Mouse (Mus musculus) ES-E14 (cell line): Measurements from ENCODE around the gene Nfkbid.
A peak's percentile ranks its signal among the peaks of the same experiment; 100 is the strongest.

Experiments
- CHD2 ChIP-seq: IDR thresholded peaks from 2 replicates; pipeline ENCODE4 v1.6.1; 2014; ENCODE audit warnings: mild to moderate bottlenecking, low read depth, low read length, inconsistent platforms
- HCFC1 ChIP-seq: IDR thresholded peaks from 2 replicates; pipeline ENCODE4 v1.6.1; 2012; ENCODE audit warnings: low read length, inconsistent platforms, borderline replicate concordance; ENCODE audit not compliant: insufficient read depth
- MAFK ChIP-seq: IDR thresholded peaks from 2 replicates; pipeline ENCODE4 v1.6.1; 2014; ENCODE audit warnings: mild to moderate bottlenecking, low read depth, low read length, inconsistent platforms; ENCODE audit not compliant: insufficient read depth
- ZNF384 ChIP-seq: IDR thresholded peaks from 2 replicates; pipeline ENCODE4 v1.6.1; 2012; ENCODE audit warnings: low read depth, low read length, inconsistent platforms

DNA sequence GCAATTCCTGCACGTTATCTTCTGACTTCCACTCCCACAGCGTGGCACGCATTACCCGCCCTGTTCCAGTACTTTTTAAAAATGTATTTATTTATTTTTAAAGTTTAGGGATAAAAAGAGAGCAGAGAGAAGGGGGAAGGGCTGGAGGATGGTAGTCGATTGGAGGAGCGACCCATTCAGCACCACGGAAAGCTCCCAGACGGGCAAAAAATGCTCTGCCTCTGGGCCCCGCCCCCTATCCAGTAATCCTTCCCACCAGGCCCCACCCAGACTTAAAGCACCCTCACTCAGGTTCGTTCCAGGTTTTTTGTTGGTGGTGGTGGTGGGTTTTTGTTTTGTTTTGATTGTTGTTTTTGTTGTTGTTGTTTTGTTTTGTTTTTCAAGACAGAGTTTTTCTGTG, 12.7 kb downstream of the Nfkbid start:
- TF ChIP-seq HCFC1 (no peak), CHD2 (no peak), ZNF384 (peak; percentile 90), MAFK (0 out of 2 replicates have a peak, but pooled peaks have one; percentile 16)
